Mouse (Mus musculus): ENCODE data around the gene Pfas. TPM values are rescaled to one million over a fixed set of nuclear protein-coding genes. Genes with fewer than 3 reads are reported as not detected.

The Pfas gene
- polyA plus RNA-seq, 1 experiment from 2014 or later = 32.9 TPM

DNA sequence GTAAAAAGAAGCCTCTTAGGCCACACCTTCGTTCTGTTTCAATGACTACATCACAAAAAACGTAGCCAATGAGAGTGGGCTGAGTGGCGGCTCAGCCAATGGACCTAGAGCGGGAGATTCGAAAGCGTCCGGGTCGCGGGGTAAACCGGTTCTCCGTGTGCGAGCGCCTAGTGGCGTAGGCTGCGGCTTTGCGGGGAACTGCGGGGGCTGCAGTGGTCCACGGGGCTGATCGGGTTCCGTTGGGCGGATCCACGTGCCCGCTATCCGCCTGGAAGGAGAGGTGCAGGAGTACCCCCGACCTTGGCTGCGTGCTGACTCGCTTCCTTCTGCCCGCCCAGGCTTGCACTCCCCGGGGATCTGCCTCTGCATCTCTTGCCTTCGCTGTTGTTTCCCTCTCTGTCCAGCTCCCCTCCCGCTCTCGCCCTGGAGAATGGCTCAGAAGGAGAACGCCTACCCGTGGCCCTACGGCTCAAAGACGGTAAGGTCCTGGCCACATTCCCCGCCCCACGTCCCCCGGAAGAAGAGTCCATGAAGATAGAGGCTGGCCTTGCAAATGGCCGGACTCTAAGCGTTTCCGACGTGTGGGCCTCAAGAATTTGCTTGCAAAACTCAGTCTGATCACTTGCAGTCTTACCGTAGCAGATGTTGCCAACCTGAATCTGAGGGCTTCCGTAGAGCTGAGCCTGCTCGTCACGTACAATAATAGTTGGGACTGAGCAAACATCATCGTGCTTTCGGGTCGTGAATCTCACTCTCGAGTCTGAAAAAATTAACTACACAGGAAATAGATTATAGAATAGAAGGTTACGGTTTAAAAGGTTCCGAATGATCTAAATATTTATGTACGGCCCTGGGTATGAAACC is 37.5 kb upstream of the Pfas start, which contains the start of gene Aurkb:
Gene Aurkb, plus strand, starts transcription at position 117 of the 864 bp plus-strand sequence.
- Histone ChIP-seq H3K4me2 (ENCODE audit: low read length) (peak within 1 kb of the TSS; percentile 88), H3K4me3 (ENCODE audit: low read depth, low read length) (peak within 1 kb of the TSS; percentile 94), H3K9ac (ENCODE audit: low read length) (peak within 1 kb of the TSS; percentile 81), H3K27me3 (replicated peaks; ENCODE audit: control insufficient read depth, insufficient read depth, low read length) (no peaks in the 10 kb centered on the region), H3K36me3 (ENCODE audit: control insufficient read depth, insufficient read depth, low read length) (peaks cover 35% of the 10 kb centered on the region), H3K9me3 (ENCODE audit: control insufficient read depth, low read length) (no peaks in the 10 kb centered on the region), H3K4me1 (replicated peaks; ENCODE audit: control insufficient read depth, insufficient read depth, low read length) (peaks cover 15% of the 10 kb centered on the region), H3K27ac (ENCODE audit: low read depth) (peak within 1 kb of the TSS; percentile 91)
- WGBS = under 1% methylated on average over 54 of the region's 54 CpGs
- DNase-seq (ENCODE audit: low spot score) = peak; percentile 90
- ATAC-seq (replicated peaks; ENCODE audit: low FRiP score, low TSS enrichment, low read depth) = peak; percentile 59

DNA sequence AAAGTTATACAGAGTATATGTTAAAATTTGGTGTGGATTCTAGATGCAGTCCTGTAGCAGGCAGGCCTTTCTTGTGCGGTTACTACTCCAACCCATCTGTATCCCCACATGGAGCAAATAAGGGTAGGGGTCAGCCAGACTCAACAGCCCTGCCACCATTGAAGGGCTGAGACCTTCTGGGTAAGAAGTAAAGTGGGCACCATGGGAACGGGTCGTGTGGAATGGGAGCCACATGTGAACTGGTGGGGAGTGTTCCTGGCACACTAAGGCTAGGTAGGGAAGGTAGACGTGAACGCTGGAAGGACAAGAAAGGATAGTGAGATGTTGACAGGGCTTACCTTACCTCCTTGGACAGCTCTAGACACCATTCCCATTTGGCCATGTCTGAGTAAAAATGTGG is 29.9 kb upstream of the Pfas start:
- no peak overlapping the region for H3K9ac ChIP-seq (ENCODE audit: low read length)
- peaks cover 29% of the 10 kb centered on the region for H3K36me3 ChIP-seq (ENCODE audit: control insufficient read depth, insufficient read depth, low read length)
- WGBS = 76% methylated on average over 5 of the region's 5 CpGs
- no peak for ATAC-seq (replicated peaks; ENCODE audit: low FRiP score, low TSS enrichment, low read depth)
- H3K4me3 ChIP-seq (ENCODE audit: low read depth, low read length) = no peak overlapping the region
- DNase-seq (ENCODE audit: low spot score) = no peak
- no peaks in the 10 kb centered on the region for H3K27me3 ChIP-seq (replicated peaks; ENCODE audit: control insufficient read depth, insufficient read depth, low read length)
- peaks cover 17% of the 10 kb centered on the region for H3K4me1 ChIP-seq (replicated peaks; ENCODE audit: control insufficient read depth, insufficient read depth, low read length)
- no peaks in the 10 kb centered on the region for H3K9me3 ChIP-seq (ENCODE audit: control insufficient read depth, low read length)
- no peak overlapping the region for H3K27ac ChIP-seq (ENCODE audit: low read depth)
- no peak overlapping the region; the same call in 1 of the 2 replicates for H3K4me2 ChIP-seq (ENCODE audit: low read length)

DNA sequence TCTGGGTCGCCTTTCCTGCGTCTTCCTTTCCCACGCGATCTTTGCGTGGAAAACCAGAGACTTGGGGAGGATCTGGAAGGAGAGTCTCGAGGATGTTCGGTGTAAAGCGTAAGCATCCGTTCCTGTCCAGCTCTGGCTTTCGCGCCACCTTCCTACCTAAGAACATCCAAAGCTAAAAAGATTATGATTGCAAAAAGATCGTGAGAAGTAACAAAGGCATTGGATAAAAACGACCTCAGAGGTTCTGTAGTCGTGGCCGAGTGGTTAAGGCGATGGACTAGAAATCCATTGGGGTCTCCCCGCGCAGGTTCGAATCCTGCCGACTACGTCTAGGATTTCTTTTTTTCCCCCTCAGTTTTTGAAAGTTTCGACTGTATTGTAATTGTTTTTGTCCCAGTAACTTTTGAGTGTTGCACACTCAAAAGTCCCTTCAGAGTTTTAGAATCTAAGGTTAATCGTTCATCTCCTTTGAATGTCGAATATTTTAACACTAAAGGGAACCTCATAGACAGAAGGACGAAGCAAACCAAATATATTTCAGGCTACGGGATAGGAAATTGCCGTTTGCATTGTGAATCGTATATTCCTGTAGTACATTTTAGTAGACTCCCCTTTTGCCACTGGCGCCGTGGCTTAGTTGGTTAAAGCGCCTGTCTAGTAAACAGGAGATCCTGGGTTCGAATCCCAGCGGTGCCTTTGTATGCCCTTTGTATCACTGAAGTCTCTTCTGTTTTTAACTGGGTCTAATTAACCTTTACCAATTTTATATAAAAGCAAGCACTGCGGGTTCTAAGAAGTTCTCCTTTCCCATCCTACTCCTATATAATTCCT is 29.2 kb upstream of the Pfas start:
- H3K9ac ChIP-seq (ENCODE audit: low read length) = peak overlapping the region; percentile 68
- peak overlapping the region; percentile 49 for H3K4me2 ChIP-seq (ENCODE audit: low read length)
- peak overlapping the region; percentile 63 for H3K27ac ChIP-seq (ENCODE audit: low read depth)
- peak; percentile 95 for DNase-seq (ENCODE audit: low spot score)
- ATAC-seq (replicated peaks; ENCODE audit: low FRiP score, low TSS enrichment, low read depth) = peak; percentile 58
- WGBS = 1% methylated on average over 34 of the region's 34 CpGs
- peaks cover 36% of the 10 kb centered on the region for H3K36me3 ChIP-seq (ENCODE audit: control insufficient read depth, insufficient read depth, low read length)
- no peaks in the 10 kb centered on the region for H3K9me3 ChIP-seq (ENCODE audit: control insufficient read depth, low read length)
- peaks cover 17% of the 10 kb centered on the region for H3K4me1 ChIP-seq (replicated peaks; ENCODE audit: control insufficient read depth, insufficient read depth, low read length)
- H3K4me3 ChIP-seq (ENCODE audit: low read depth, low read length) = peak overlapping the region; percentile 68
- H3K27me3 ChIP-seq (replicated peaks; ENCODE audit: control insufficient read depth, insufficient read depth, low read length) = no peaks in the 10 kb centered on the region

DNA sequence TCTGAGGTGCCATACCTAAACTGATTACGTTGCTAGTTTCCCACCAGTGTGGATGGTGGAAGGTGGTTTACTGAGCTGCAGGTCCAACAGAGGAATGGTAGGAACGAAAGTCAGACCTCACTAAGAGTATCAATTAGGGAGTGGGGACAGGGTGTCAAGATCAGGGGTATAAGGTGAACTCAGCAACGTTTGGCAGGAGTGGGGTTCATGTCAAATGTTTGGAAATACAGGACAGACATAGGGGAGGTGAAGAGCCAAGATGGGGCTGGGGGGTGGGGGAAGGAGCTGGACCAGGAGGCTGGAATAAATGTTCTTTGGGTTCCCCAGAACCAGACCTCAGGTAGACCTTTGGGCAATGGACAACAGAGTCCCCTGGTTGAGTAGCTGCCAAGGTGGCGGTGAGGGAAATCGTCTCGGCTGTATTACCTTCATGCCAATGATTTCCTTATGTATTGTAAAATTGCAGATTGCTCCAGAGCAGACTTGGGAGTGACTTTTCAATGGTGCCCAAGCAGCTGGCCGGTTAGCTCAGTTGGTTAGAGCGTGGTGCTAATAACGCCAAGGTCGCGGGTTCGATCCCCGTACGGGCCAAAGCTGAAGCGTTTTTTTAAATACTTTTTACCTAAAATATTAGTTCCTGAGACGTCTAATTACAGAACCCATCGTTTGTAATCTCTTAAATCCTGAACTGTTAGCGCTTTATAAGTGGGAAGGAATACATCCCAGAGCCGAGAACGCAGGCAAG is 28.4 kb upstream of the Pfas start:
- peaks cover 17% of the 10 kb centered on the region for H3K4me1 ChIP-seq (replicated peaks; ENCODE audit: control insufficient read depth, insufficient read depth, low read length)
- peak overlapping the region; percentile 77 for H3K27ac ChIP-seq (ENCODE audit: low read depth)
- no peaks in the 10 kb centered on the region for H3K27me3 ChIP-seq (replicated peaks; ENCODE audit: control insufficient read depth, insufficient read depth, low read length)
- peak overlapping the region; percentile 68 for H3K4me3 ChIP-seq (ENCODE audit: low read depth, low read length)
- peak; percentile 19; the same call in 1 of the 2 replicates for ATAC-seq (replicated peaks; ENCODE audit: low FRiP score, low TSS enrichment, low read depth)
- peaks cover 43% of the 10 kb centered on the region for H3K36me3 ChIP-seq (ENCODE audit: control insufficient read depth, insufficient read depth, low read length)
- 8% methylated on average over 20 of the region's 20 CpGs for WGBS
- DNase-seq (ENCODE audit: low spot score) = peak; percentile 98
- no peaks in the 10 kb centered on the region for H3K9me3 ChIP-seq (ENCODE audit: control insufficient read depth, low read length)
- peak overlapping the region; percentile 68 for H3K9ac ChIP-seq (ENCODE audit: low read length)
- peak overlapping the region; percentile 49 for H3K4me2 ChIP-seq (ENCODE audit: low read length)

DNA sequence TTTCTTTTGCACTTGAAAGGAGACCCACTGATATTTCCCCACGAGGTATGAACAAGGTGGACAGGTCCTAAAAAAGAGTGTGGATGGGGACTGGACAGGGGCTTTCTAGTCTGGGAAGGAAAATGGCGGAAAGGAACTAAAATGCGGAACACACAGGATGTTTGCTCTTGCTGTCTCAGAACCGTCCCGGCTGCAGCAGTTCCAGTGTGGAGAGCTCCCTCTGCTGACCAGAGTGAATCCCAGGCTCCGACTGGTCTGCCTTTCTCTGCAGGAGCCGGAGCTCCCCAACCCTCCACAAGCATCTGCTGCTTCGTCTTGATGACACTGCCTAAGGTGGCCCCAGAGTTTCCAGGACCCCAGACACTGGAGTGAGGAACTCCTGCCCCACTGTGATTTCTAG is 27.6 kb upstream of the Pfas start:
- Histone ChIP-seq H3K4me1 (replicated peaks; ENCODE audit: control insufficient read depth, insufficient read depth, low read length) (peaks cover 17% of the 10 kb centered on the region), H3K36me3 (ENCODE audit: control insufficient read depth, insufficient read depth, low read length) (peaks cover 51% of the 10 kb centered on the region), H3K27ac (ENCODE audit: low read depth) (peak overlapping the region; percentile 77), H3K27me3 (replicated peaks; ENCODE audit: control insufficient read depth, insufficient read depth, low read length) (no peaks in the 10 kb centered on the region), H3K9ac (ENCODE audit: low read length) (no peak overlapping the region), H3K4me2 (ENCODE audit: low read length) (0 out of 2 replicates have a peak overlapping the region, but pooled peaks have one; percentile 22), H3K4me3 (ENCODE audit: low read depth, low read length) (0 out of 2 replicates have a peak overlapping the region, but pooled peaks have one; percentile 3), H3K9me3 (ENCODE audit: control insufficient read depth, low read length) (no peaks in the 10 kb centered on the region)
- no peak; the same call in 1 of the 2 replicates for ATAC-seq (replicated peaks; ENCODE audit: low FRiP score, low TSS enrichment, low read depth)
- peak; percentile 84 for DNase-seq (ENCODE audit: low spot score)
- WGBS = 4% methylated on average over 8 of the region's 8 CpGs

DNA sequence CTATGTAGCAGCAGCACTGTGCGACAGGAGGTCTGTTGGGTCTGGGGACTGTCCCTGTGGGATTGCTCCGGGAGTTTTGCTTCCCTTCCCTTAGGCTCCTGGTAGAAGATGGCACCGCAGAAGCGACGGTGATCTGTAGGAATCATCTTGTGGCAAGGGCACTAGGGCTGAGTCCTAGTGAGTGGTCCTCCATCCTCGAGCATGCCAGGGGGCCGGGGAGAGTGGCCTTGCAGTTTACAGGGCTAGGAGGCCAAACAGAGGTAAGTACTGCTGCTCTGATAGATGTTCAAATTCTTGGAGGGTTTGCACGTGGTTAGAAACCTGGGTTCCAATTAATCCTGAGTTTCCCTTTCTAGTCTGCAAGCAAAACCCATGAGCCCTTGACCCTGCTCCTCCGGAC is 27.2 kb upstream of the Pfas start:
- Histone ChIP-seq H3K4me1 (replicated peaks; ENCODE audit: control insufficient read depth, insufficient read depth, low read length) (peaks cover 17% of the 10 kb centered on the region), H3K36me3 (ENCODE audit: control insufficient read depth, insufficient read depth, low read length) (peaks cover 56% of the 10 kb centered on the region), H3K4me2 (ENCODE audit: low read length) (no peak overlapping the region), H3K9ac (ENCODE audit: low read length) (no peak overlapping the region), H3K27me3 (replicated peaks; ENCODE audit: control insufficient read depth, insufficient read depth, low read length) (no peaks in the 10 kb centered on the region), H3K9me3 (ENCODE audit: control insufficient read depth, low read length) (no peaks in the 10 kb centered on the region), H3K27ac (ENCODE audit: low read depth) (peak overlapping the region; percentile 77), H3K4me3 (ENCODE audit: low read depth, low read length) (no peak overlapping the region)
- DNase-seq (ENCODE audit: low spot score) (no peak), ATAC-seq (replicated peaks; ENCODE audit: low FRiP score, low TSS enrichment, low read depth) (no peak)
- 85% methylated on average over 9 of the region's 9 CpGs for WGBS

DNA sequence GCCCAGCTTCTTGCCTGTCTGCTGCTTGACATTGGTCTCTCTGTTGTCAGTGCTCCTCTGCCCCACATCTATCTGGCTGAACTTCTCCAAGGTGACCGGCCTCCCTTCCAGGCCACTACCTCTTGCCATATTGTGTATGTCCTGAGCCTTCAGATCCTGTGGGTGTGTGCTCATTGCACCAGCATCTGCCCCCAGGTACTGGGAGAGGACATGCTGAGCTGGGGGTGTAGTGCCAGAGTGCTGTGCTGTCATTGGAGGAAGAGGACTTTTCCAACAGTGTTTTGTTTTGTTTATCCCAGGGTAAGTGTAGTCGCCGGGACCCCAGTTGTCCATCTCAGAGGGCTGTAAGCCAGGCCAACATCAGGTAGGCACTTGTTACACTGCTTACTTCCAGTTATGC is 26.3 kb upstream of the Pfas start:
- 87% methylated on average over 3 of the region's 3 CpGs for WGBS
- DNase-seq (ENCODE audit: low spot score) = no peak
- Histone ChIP-seq H3K36me3 (ENCODE audit: control insufficient read depth, insufficient read depth, low read length) (peaks cover 64% of the 10 kb centered on the region), H3K9ac (ENCODE audit: low read length) (no peak overlapping the region), H3K4me1 (replicated peaks; ENCODE audit: control insufficient read depth, insufficient read depth, low read length) (peaks cover 17% of the 10 kb centered on the region), H3K27ac (ENCODE audit: low read depth) (no peak overlapping the region), H3K4me2 (ENCODE audit: low read length) (no peak overlapping the region), H3K9me3 (ENCODE audit: control insufficient read depth, low read length) (no peaks in the 10 kb centered on the region), H3K4me3 (ENCODE audit: low read depth, low read length) (no peak overlapping the region), H3K27me3 (replicated peaks; ENCODE audit: control insufficient read depth, insufficient read depth, low read length) (no peaks in the 10 kb centered on the region)
- no peak for ATAC-seq (replicated peaks; ENCODE audit: low FRiP score, low TSS enrichment, low read depth)

DNA sequence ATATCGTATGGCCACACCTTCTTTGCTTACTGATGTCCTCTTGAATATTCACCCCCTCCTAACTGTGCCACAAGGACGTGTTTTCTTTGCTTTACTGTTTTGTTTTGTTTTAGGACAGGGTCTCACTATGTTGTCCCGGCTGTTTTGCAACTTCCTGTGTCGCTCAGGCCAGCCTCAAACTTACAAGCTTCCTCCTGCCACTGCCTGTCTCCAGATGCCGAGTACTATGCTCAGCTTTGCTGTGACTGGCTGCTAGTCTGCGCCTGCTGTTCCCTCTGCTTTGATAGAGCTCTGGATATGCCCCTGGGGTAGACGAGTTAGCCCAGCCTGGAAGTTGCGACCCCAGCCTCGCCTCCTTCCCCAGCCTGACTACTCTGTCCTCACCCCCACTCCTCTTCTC is 25.3 kb upstream of the Pfas start:
- 79% methylated on average over 9 of the region's 9 CpGs for WGBS
- no peak overlapping the region for H3K4me3 ChIP-seq (ENCODE audit: low read depth, low read length)
- no peak overlapping the region for H3K4me2 ChIP-seq (ENCODE audit: low read length)
- no peaks in the 10 kb centered on the region for H3K27me3 ChIP-seq (replicated peaks; ENCODE audit: control insufficient read depth, insufficient read depth, low read length)
- no peak overlapping the region for H3K27ac ChIP-seq (ENCODE audit: low read depth)
- H3K9me3 ChIP-seq (ENCODE audit: control insufficient read depth, low read length) = no peaks in the 10 kb centered on the region
- H3K9ac ChIP-seq (ENCODE audit: low read length) = no peak overlapping the region
- ATAC-seq (replicated peaks; ENCODE audit: low FRiP score, low TSS enrichment, low read depth) (no peak), DNase-seq (ENCODE audit: low spot score) (no peak)
- H3K36me3 ChIP-seq (ENCODE audit: control insufficient read depth, insufficient read depth, low read length) = peaks cover 74% of the 10 kb centered on the region
- peaks cover 10% of the 10 kb centered on the region for H3K4me1 ChIP-seq (replicated peaks; ENCODE audit: control insufficient read depth, insufficient read depth, low read length)

Measured in intestine, embryonic 14.5 days (tissue).